Mouse (Mus musculus): ENCODE measurements around the gene Gsc.

- TF ChIP-seq GATA1 (IDR thresholded peaks at IDR 0.05; ENCODE audit: borderline replicate concordance, low read length) (no peak), CTCF (IDR thresholded peaks at IDR 0.05; ENCODE audit: low read depth, low read length) (no peak)
Observed at GRCm38 (mm10) chr12:104431359-104431758, 41.8 kb downstream of the Gsc start.

All from G1E (cell line).